Mouse (Mus musculus): ENCODE data around the gene Pdpr. TPM values are rescaled to one million over a fixed set of nuclear protein-coding genes. Genes with fewer than 3 reads are reported as not detected.

Pdpr gene
- total RNA-seq, 1 experiment from 2014 or later: 19.0 TPM

Other genes starting within 250 kb of the Pdpr start
- gene Cog4, start 248.0 kb upstream of the Pdpr start, total RNA-seq (2017): 28.0 and 31.5 TPM in 2 replicates
- gene Sf3b3, start 247.8 kb upstream of the Pdpr start, total RNA-seq (2017): 184 and 205 TPM in 2 replicates
- 3.3 and 5.6 TPM in 2 replicates for gene Fuk, start 192.1 kb upstream of the Pdpr start, total RNA-seq (2017)
- gene St3gal2, start 174.7 kb upstream of the Pdpr start, total RNA-seq (2017): 7.1 and 12.3 TPM in 2 replicates
- gene Ddx19a, start 96.8 kb upstream of the Pdpr start, total RNA-seq (2017): 33.8 and 45.6 TPM in 2 replicates
- 15.7 and 17.2 TPM in 2 replicates for gene Ddx19b, start 62.9 kb upstream of the Pdpr start, total RNA-seq (2017)
- gene Aars, start 61.5 kb upstream of the Pdpr start, total RNA-seq (2017): 33.8 and 35.0 TPM in 2 replicates
- gene Exosc6, start 38.3 kb upstream of the Pdpr start, total RNA-seq (2017): 20.1 and 25.7 TPM in 2 replicates
- not detected in 2 replicates for gene Clec18a, start 2.2 kb upstream of the Pdpr start, total RNA-seq (2017)
- 50.0 and 52.4 TPM in 2 replicates for gene Glg1, start 164.6 kb downstream of the Pdpr start, total RNA-seq (2017)
- gene Rfwd3, start 205.6 kb downstream of the Pdpr start, total RNA-seq (2017): 55.8 and 56.8 TPM in 2 replicates
- gene Mlkl, start 243.5 kb downstream of the Pdpr start, total RNA-seq (2017): 49.0 and 49.4 TPM in 2 replicates

All from hematopoietic stem cell, adult 5-6 weeks (primary cell).